Mouse (Mus musculus) C3H10T1/2 (cell line): ENCODE results near the gene Gm8356. TPM values are rescaled to one million over a fixed set of nuclear protein-coding genes. Genes with fewer than 3 reads are reported as not detected.

Source experiments
- polyA plus RNA-seq, 2 experiments: library from polyadenylated mRNA; unstranded; fragments of >200 nt; fragmentation: generic; extraction: Trizol; gene quantifications; one replicate each; pipeline ENCODE4 v1.2.1; 2012; ENCODE audit warnings: missing spikeins in 2 of 2

Gm8356 gene
- not detected for polyA plus RNA-seq

GRCm38 (mm10) chr14:6537190-6537589, at the start of gene Gm8356:
TSS of gene Gm8356 (minus strand) at chr14:6537290.

Other genes with a start within 250 kb of the Gm8356 start
- not detected for gene Gm21103, start 232.4 kb downstream of the Gm8356 start, polyA plus RNA-seq
- not detected for gene Gm3618, start 193.6 kb downstream of the Gm8356 start, polyA plus RNA-seq
- not detected for gene Gm16440, start 147.0 kb downstream of the Gm8356 start, polyA plus RNA-seq
- not detected for gene Gm3591, start 124.8 kb downstream of the Gm8356 start, polyA plus RNA-seq
- gene Gm3594, start 92.7 kb downstream of the Gm8356 start, polyA plus RNA-seq = not detected
- gene Gm3629, start 53.3 kb upstream of the Gm8356 start, polyA plus RNA-seq = not detected
- not detected for gene Gm3460, start 85.1 kb upstream of the Gm8356 start, polyA plus RNA-seq
- not detected for gene Gm10251, start 146.9 kb upstream of the Gm8356 start, polyA plus RNA-seq
- not detected for gene Gm8050, start 183.0 kb upstream of the Gm8356 start, polyA plus RNA-seq
- under 1 TPM; 0.01 to 0.41 TPM for gene Gm3636, start 205.0 kb upstream of the Gm8356 start, polyA plus RNA-seq
- gene Gm8362, start 237.1 kb upstream of the Gm8356 start, polyA plus RNA-seq = not detected